Mouse (Mus musculus) thymus, postnatal 25 days (tissue): ENCODE results near the gene Syvn1.
"Not testable (repeated sequence)": the region's sequence is repeated elsewhere in the genome, so short reads cannot be mapped to it uniquely, and the experiment has no call there.

Experiments
- DNase-seq: peaks from one replicate; pipeline ENCODE4 v3.0.0; 2022

Gene Syvn1

DNA sequence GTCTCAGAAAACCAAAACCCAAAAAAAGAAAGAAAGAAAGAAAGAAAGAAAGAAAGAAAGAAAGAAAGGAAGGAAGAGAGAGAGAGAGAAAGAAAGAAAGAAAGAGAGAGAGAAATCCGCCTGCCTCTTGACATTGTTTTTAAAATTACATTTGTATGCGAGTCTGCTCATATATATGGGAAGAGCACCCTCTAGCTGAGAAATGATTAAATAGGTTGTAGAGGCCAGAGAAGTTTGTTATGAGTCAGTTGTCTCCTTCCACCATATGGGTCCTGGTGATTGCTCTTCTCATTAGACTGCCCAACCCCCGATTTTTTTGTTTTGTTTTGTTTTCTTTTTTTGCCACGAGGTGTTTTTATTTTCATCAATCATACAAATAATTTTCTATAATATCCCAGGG lies 2.3 kb upstream of the Syvn1 start:
- not testable (repeated sequence) for DNase-seq

DNA sequence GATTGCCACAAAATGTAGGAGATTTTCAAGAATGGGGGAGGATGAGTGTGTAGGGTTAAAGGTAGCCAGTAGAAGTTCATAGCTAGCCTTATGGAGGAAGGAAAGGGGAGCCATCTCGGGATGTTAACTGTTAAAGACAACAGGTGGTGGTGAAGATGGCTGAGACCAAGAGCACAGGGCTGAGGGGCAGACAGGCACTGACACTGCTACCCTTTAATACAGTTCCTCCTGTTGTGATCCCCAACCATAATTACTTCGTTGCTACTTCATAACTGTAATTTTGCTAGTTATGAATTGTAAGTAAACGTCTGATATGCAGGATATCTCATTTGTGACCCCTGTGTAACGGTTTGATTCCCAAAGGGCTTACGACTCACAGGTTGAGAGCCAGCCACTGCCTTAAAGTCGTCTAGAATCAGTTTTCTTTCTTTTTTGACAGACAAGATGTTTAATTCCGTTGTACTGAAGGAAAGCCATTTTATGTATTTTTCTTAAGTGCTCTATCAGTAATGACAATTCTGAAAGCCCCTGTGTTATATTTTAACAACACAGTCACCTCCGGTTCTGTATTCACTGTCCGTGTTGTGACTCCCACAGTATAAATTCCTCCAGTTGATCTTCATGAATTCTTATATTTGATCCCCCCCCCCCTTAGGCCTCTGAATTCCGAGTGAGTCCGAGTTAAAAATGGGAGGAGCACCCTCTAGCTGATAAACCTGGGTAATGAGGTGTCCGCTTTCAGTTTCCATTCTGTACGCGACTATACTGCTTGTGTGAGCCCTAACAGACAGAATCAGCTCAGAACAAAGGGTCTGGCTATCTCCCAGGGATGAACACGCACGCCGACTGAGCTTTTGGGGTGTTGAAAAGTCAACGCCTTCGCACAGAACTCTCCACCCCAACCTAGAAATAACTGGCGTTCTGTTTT lies 746 bp upstream of the Syvn1 start:
- DNase-seq: no peak

DNA sequence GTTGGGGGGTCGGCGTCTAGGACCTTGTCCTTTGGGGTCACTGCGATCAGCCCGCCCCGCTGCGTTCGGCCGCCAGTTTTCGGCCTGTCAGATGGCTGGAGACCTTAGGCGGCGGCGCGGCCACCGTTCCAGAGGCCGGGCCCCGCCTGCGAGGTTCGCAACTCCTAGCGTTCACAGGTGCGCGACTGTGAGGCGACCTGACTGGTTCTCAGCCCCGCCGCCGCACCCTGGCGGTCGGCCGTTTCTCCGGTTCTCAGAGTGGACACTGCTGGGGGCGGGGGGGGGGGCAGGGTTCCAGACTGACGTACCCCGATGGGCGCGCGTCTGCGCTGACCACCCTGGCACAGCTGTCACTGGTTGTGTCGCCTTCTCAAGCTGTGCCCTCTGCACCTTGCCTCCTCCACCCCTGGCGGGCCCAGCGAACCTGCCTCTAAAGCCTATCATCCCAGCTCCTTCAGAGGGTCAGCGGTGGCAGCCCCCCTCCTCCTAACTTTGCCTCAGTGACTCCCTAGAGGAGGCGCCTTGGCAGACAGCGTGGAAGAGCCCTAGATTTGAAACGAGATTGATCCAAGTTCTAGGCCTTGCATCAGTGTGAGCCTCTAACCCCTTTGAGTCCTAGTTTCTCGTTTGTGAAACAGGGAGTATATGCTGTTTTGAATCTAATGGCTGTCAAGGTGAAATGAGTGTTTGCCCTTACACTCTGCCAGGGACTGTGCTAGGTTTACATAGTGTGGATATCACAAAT lies 950 bp downstream of the Syvn1 start:
- DNase-seq: no peak

DNA sequence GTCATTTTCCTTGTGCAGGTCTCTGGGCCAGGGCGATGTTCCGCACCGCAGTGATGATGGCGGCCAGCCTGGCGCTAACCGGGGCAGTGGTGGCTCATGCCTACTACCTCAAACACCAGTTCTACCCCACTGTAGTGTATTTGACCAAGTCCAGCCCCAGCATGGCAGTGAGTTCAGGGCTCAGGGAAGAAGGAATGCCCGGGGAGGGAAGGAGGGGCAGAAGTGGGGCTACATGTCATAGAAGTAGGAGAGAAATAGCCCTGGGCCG lies 1.5 kb downstream of the Syvn1 start:
- DNase-seq: no peak

DNA sequence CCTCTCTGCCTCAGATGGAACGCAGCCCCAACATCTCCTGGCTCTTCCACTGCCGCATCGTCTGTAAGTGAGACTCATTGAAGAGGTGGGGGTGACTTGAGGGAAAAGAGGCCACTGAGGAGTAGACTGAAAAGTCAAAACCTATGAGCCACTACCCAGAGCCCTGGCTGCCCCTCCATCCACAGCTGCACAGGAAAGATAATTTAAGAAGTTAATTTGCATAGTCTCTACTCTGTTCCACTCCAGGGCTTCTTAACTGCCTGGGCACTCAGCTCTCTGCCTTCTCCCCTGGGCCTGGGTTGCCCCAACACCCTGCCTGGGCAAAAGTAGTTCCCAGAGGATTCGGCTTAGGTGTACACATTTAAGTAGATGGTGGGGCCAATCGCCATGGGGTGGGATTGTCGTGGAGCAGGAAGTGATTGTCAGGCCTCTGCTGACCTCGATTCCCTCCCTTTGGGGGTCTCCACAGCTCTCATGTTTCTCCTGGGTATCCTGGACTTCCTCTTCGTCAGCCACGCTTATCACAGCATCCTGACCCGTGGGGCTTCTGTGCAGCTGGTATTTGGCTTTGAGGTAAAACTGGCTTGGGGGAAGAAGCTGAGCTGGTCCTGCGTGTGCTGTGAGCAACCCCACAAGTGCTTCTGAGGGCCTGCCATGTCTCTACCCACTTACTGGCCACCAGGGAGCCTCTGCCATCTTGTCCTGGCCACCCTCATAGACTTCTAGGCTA lies 2.5 kb downstream of the Syvn1 start:
- no peak for DNase-seq

DNA sequence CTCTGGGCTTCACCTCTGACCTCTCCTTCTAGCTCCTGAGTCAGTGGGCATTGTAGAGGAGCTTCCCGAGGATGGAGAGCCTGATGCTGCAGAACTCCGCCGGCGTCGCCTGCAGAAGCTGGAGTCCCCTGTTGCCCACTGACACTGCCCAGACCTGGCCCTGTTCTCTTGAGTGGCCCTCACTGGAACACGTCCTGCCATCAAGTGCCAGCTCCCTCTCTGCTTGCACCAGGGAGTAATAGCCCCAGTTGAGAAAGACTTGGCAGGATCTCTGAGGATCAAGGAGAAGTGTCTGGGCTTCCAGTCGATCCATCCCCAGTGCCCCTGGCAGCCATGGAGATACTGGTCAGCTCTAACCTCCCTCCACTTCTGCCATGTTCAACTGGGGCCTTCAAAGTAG lies 6.1 kb downstream of the Syvn1 start:
- no peak for DNase-seq

DNA sequence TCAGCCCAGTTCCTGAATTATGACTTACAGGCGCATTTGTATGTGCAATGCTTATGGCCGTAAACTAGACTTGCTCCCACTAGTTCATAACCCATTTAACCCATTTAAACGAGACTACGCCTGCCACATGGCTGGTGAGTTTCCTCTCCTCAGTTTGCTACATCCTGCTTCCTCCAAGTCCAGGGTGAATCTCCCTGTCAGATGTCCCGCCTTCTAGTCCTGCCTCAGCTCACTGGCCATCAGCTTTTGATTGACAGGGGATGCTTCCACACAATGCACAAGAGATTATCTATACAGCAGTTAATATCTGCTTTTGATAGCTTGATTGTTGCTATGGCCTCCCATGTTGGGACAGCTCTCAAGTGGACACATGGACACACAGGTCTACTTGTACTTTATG lies 7.9 kb downstream of the Syvn1 start:
- no peak for DNase-seq

DNA sequence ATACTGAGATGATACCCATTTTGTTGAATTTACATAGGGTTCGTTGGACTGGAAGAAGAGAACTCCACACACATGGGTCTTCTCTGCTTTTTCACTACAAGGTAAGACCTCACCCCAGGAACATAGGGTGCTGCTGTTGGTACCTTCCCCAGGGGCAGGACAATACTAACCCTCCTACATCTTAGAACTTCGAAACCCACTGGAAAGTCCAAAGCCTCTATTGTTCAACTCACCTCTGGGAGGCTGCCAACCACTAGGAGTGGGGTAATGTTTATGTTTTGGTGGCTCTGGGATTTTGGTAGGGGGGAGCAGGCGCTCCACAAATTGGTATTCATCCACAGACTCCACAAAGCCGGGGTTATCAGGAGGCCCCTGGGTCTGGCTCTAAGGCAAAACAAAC lies 10.3 kb downstream of the Syvn1 start:
- no peak for DNase-seq

DNA sequence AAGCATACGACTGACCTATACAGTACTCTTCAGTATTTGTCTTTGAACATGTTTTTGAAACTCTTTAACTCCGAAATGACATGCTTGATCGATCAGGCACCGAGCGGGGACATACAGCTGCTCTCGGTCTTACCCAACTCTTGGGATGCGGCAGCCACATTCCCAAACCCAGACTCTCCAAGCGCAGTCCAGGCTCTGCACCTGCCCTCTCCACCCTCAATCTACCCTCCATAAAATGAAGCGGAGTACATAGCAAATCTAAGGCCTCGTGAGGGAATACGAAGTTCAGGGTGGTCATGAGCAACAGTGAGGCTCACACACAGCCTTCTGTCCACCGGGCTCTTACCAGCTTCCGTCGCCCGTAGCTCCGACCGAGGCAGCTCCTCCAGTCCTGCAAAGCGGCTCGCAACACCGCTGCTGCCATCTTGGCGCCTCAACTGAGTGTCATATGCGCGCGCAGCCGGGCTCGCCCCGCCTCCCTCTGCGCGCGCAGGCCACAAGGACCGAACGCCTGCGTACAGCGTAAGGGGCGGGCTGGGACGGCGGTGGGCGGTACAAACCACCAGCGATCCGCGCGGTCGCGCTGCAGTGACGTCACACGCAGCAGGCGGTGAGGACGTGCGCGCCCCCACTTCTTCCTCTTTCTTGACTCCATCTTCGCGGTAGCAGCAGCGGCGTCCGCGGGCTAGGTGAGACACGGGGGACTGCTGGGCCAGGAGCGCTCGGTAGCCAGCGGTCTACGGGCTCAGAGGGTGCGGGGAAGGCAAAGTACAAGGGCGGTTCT lies 11.1 kb downstream of the Syvn1 start, which contains the start of the genes Mrpl49 and Fau:
Gene Mrpl49, minus strand, starts transcription at position 473 of the 784 bp plus-strand sequence.
Gene Fau, plus strand, starts transcription at position 532 of the 784 bp plus-strand sequence.
- peak; percentile 99 for DNase-seq

DNA sequence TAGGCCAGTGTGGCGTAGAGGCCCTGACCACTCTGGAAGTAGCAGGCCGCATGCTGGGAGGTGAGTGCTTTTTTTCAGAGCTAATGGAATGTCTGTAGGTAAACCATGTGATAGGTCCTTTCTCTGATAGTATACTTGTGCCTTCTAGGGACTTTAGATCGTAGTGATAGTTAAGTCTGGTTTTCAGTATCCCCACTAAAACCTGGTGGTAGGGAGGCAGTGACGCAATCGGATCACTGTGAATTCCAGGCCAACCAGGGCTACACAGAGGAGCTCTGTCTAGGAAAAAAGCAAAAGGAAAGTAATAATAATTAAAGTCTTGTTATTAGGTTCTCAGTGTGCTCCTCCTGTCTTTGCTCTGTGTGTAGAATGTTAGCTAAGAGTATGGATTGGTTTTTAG lies 12.1 kb downstream of the Syvn1 start:
- no peak for DNase-seq

DNA sequence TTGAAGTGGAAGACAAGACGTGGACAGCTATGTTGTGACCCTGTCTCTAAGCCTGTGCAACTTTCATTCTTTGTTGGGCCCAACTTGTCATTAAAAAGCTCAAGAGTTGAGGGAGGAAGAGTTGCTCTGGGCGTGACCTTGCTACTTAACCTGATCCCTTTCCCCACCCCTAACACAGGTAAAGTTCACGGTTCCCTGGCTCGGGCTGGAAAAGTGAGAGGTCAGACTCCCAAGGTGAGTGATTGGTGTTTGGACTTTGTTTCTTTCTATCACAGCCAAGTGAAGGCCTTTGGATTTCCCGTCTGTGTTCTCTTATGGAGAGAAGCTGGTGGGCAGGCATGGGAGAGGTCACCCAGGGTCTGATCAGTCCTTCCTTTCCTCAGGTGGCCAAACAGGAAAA lies 12.6 kb downstream of the Syvn1 start:
- DNase-seq: no peak

DNA sequence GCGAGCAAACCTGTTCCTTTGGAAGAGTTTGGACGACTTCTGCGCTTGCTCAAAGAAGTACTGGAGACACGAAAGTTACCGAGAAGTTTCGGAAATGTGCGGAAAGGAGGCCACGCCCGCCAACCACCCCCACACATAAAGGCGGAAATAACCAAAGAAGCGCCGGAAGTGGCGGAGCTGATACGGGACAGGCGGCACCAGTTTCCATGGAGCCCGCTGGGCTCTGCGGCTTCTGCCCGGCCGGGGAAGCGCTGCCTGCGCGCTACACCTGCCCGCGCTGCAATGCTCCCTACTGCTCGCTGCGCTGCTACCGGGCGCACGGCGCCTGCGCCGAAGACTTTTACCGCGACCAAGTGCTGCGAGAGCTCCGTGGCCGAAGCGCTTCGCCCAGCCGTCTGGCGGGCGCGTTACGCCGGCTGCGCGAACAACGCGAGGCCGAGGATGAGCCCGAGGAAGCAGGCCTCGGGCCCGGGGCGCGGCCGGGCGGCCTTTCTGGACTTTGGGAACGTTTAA lies 14.7 kb downstream of the Syvn1 start, which contains the start of gene Znhit2:
Gene Znhit2, plus strand, starts transcription at position 172 of the 513 bp plus-strand sequence.
- DNase-seq: peak; percentile 94

DNA sequence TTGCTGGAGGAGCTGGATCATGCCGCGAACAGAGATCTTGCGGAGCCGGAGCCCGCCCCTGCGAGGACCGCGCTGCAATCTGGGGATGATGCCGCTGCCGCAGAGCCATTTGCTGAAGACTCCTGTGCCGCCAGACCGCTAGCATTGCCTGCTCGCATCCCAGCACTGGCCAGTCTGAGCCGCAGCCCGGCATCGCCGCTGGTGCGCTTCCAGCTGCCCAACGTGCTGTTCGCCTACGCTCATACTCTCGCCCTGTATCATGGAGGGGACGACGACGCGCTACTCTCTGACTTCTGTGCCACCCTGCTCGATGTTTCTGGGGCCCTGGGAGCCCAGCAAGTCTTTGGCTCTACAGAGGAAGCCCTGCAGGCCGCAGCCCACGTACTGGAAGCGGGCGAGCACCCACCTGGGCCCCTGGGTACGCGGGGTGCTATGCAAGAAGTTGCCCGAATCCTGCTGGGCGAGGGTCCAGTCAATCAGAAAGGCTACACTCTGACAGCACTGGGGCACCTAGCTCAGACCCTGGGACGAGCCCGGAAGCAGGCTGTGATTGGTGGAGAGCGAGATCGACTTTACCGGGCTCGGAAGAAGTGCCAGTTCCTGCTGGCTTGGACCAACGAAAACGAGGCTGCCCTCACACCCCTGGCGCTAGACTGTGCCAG lies 15.4 kb downstream of the Syvn1 start:
- DNase-seq: peak; percentile 72

DNA sequence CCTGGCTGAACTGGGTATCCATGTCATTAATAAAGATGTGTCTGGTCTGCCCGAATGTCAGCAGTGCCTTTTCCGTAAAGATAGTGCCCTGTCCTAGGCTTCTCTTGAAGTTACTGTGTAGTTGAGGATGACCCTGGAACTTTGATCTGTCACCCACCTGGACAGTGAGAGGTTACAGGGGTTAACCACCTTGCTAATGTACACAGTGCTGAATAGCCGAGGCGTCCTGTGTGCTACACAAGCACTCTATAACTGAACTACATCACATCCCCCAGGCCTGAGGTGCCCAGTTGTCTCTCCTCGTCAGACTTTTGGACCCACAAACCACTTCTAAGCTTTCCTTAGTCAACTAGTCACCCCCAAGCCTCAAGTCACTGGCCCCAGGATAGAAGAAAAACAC lies 16.0 kb downstream of the Syvn1 start:
- DNase-seq: no peak

DNA sequence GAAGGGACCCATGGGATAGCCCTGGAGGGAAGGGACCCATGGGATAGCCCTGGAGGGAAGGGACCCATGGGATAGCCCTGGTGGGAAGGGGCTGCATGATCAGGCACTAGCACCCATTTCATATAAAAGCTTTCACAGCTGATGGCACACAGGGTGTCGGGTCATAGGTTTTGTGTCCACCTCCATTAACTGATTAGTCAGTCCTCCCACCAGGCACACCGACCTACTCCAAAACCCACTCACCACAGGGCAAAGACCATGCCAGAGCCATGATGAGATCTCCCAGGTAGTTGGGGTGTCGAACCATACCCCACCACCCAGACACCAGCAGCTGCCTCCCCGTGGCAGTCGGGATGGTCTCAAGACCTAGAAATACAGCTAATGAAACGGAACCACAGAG lies 16.7 kb downstream of the Syvn1 start:
- no peak for DNase-seq

DNA sequence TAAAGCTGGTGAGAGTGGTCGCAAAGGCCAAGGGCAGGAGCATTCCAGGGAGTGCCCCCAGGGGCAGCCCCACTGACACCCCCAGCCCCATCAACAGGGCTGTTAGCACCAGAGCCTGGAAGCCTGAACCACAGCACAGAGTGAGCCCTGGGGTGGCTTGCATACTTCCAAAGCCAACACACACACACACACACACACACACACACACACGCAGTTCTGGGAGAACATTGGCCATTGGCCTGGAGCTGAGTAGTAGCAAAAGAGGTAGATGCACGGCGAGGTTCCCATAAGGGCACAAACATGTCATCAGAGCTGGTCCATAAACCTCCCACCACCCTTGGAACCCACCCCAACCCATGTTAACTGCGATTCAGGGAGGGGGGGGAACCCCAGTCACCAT lies 20.2 kb downstream of the Syvn1 start:
- DNase-seq: no peak

DNA sequence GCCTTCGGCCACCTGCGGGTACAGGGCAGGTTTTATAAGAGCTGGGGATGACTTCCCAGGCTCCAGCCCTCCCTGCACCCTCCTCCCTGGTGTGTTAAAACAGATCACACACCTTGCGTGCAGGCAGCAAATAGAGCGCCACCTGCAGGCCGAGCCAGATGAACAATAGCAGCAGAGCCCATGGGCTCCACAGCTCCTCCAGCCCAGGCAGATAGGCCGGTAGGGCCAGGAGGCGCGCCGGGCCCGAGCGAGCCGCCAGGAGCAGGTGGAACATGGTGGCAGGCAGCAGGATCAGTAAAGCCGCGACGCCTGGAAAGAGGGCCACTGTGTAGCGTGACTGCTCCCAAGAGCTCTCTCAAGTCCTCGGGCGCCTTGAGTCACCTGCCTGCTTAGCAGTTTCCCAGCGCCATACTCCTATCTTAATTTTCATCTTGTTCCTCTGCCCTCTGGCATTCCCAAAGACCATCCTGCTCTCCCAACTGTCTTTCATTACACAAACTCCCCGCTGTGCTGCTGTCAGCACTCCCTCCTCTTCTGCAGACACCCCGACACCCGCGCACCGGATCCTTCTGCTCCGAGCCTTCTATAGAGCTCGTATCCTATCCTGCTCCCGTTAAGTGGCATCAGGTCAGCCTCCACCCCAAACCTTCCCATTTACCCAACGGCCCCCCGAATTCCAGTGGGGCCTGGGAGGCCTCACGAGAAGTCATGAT lies 20.8 kb downstream of the Syvn1 start:
- DNase-seq: peak; percentile 87

DNA sequence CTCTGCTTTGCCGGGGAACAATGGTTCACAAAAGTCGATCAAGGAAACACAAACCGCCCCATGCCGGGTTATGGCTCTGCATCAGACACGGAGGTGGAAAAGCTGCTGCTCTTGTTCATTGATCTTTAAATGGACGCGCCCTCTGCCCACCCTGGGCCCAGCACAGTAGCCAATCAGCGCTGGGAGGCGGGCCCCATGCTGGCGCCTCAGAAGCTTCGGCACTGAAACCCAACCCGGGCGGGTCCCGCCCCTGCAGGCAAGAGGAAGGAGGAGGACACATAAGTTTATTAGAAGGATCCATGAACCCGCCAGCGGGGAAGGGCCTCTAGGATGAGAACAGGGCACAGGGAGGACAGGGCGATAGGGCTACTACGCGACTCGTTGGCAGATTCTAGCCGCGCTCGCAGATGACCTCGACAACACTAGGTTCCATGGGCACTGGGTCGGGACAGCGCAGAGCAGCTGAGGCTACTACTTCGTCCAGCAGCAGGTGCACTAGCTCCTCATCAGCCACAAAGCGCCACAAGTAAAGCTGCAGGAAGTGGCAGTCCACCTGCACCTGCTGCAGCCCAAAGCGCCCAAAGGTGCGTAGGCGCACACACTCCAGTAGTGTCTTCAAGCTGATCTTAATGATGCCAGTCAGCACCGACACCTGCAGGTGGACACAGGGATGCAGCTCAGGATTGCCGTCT lies 21.5 kb downstream of the Syvn1 start, which contains the start of gene Tm7sf2:
Gene Tm7sf2, minus strand, starts transcription at position 650 of the 692 bp plus-strand sequence.
- peak; percentile 87 for DNase-seq

DNA sequence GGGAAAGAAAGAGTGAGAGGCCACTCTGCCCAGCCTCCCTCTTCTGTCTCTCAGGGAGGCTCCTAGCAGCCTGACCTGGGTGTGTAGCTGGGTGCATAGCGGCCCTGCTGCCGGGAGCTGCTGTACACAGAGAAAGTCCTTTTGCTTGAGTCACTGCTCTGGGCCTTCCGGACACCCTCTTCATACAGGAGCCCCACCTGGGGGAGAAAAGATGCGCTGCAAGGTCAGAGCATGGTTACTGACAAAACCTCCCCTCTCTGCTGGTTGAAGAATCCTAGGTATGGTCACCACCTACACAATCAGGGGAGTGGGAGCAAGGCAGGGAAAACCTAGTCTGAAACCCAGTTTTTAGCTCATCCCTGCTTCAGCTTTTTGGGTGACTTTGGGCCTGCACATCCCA lies 22.6 kb downstream of the Syvn1 start:
- DNase-seq: peak; percentile 54

DNA sequence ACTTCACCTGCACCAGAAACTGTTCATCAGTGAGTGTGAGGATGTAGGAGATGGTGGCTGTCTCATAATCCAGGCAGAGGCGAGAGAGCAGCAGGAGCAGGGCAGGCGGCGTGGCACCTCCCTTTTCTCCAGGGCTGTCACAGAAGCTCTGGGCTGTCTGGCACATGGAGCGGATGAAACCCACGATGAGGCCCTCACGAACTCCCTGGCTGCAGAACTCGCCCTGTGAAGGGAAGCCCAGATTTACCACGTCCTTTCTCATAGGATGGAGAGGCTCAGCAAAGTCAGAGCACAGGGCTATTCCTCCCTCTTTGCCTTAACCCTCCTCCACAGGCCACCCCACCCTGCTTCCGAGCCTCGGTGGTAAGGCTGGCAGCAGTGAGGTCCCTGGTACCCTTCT lies 23.5 kb downstream of the Syvn1 start:
- DNase-seq: no peak
